Mouse (Mus musculus): ENCODE measurements around the gene Rapgef6. TPM values are rescaled to one million over a fixed set of nuclear protein-coding genes. Genes with fewer than 3 reads are reported as not detected.

Rapgef6 gene
- polyA plus RNA-seq, 1 experiment from 2014 or later: 33.2 TPM

DNA sequence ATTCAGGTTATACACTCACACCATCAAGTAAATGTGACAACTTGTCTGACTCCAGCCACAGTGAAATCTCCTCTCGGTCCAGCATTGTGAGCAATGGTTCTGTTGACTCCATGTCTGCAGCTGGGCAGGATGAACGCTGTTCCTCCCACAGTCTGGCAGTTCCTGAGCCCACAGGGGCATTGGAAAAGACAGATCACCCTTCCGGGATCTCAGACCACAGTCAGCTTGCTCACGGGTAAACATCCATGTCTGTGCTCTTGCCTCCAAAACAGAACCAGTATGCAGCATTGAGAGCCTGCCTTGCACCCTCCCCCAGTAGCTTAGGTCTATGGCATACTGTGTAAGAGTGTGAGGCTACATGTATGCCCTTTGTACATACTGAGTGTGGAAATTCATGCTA is 167.5 kb downstream of the Rapgef6 start:
- H3K36me3 ChIP-seq (ENCODE audit: insufficient read depth): peaks cover 48% of the 10 kb centered on the region
- DNase-seq: no peak
- H3K9ac ChIP-seq: no peak overlapping the region
- 83% methylated on average over 4 of the region's 4 CpGs for WGBS
- H3K4me1 ChIP-seq (ENCODE audit: insufficient read depth): no peaks in the 10 kb centered on the region
- H3K4me2 ChIP-seq: no peak overlapping the region
- H3K27ac ChIP-seq (ENCODE audit: low read depth): no peak overlapping the region
- H3K27me3 ChIP-seq (ENCODE audit: insufficient read depth, low read length): no peaks in the 10 kb centered on the region
- no peak overlapping the region for H3K4me3 ChIP-seq (ENCODE audit: low read depth, low read length)
- TF ChIP-seq CTCF (IDR thresholded peaks at IDR 0.05; ENCODE audit: low read depth): no peak
- no peak for ATAC-seq (ENCODE audit: insufficient read depth)
- no peaks in the 10 kb centered on the region for H3K9me3 ChIP-seq (ENCODE audit: low read depth, low read length)

DNA sequence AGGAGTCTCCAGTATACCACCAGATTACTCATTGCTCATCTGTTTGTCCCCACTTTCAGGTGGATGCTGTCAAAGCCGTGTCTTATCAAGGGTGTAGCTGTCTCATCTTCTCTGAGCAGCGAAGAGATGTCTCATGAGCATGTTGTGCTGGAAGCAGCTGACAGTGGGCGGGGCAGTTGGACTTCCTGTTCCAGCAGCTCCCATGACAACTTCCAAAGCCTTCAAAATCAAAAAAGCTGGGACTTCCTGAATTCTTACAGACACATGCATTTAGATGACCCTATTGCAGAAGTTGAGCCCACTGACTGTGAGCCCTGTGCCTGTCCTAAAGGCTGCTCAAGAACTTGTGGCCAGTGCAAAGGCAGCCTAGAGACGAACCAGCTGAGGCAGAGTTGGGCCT is 168.5 kb downstream of the Rapgef6 start:
- Histone ChIP-seq H3K27me3 (ENCODE audit: insufficient read depth, low read length) (no peaks in the 10 kb centered on the region), H3K27ac (ENCODE audit: low read depth) (no peak overlapping the region), H3K9ac (no peak overlapping the region), H3K36me3 (ENCODE audit: insufficient read depth) (peaks cover 53% of the 10 kb centered on the region), H3K4me3 (ENCODE audit: low read depth, low read length) (no peak overlapping the region), H3K9me3 (ENCODE audit: low read depth, low read length) (no peaks in the 10 kb centered on the region), H3K4me2 (no peak overlapping the region), H3K4me1 (ENCODE audit: insufficient read depth) (no peaks in the 10 kb centered on the region)
- WGBS: 68% methylated on average over 4 of the region's 4 CpGs
- TF ChIP-seq CTCF (IDR thresholded peaks at IDR 0.05; ENCODE audit: low read depth): no peak
- ATAC-seq (ENCODE audit: insufficient read depth): no peak
- DNase-seq: peak; percentile 30

DNA sequence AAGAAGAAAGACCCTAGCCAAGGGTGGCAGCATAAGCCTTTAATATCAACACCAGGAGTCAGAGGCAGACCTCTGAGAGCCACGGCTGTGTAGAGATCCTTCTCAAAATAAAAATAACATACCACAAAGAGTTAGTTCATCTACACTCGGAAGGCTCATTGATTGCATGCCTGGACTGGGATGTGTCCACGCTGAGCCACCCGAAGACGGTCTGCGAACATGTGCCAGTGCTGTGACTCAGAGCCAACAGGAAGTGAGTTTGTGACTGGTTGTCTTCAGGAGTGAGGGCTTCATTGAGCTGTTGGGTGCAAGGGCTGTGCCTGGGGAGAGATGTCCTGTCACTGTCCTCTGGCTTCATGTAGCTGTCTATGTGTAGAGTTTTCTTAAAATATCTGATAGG is 171.0 kb downstream of the Rapgef6 start:
- H3K9me3 ChIP-seq (ENCODE audit: low read depth, low read length): no peaks in the 10 kb centered on the region
- ATAC-seq (ENCODE audit: insufficient read depth) (no peak), DNase-seq (no peak)
- no peak overlapping the region for H3K9ac ChIP-seq
- H3K36me3 ChIP-seq (ENCODE audit: insufficient read depth): peaks cover 64% of the 10 kb centered on the region
- H3K27ac ChIP-seq (ENCODE audit: low read depth): no peak overlapping the region
- WGBS: 89% methylated on average over 6 of the region's 6 CpGs
- H3K4me1 ChIP-seq (ENCODE audit: insufficient read depth): no peaks in the 10 kb centered on the region
- TF ChIP-seq CTCF (IDR thresholded peaks at IDR 0.05; ENCODE audit: low read depth): no peak
- H3K27me3 ChIP-seq (ENCODE audit: insufficient read depth, low read length): no peaks in the 10 kb centered on the region
- no peak overlapping the region for H3K4me2 ChIP-seq
- H3K4me3 ChIP-seq (ENCODE audit: low read depth, low read length): no peak overlapping the region

DNA sequence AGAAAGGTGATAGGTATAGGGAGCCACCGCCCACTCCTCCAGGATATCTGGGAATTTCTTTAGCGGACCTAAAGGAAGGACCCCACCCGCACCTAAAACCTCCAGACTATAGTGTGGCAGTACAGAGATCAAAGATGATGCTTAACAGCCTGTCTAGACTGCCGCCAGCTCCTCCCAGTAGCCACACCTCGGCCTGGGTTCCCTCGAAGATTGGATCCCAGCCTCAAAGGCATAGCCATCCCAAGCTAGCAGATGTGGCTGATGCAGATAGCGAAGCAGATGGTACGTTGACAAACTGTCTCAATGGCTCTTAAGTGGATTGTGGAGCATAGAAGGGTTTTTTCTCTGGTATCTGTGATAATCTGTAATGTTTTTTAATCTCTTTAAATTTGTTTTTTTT is 171.6 kb downstream of the Rapgef6 start:
- no peaks in the 10 kb centered on the region for H3K9me3 ChIP-seq (ENCODE audit: low read depth, low read length)
- no peak overlapping the region for H3K4me3 ChIP-seq (ENCODE audit: low read depth, low read length)
- peaks cover 62% of the 10 kb centered on the region for H3K36me3 ChIP-seq (ENCODE audit: insufficient read depth)
- H3K27ac ChIP-seq (ENCODE audit: low read depth): no peak overlapping the region
- TF ChIP-seq CTCF (IDR thresholded peaks at IDR 0.05; ENCODE audit: low read depth): no peak
- WGBS: 69% methylated on average over 8 of the region's 8 CpGs
- no peak overlapping the region for H3K9ac ChIP-seq
- no peaks in the 10 kb centered on the region for H3K4me1 ChIP-seq (ENCODE audit: insufficient read depth)
- no peaks in the 10 kb centered on the region for H3K27me3 ChIP-seq (ENCODE audit: insufficient read depth, low read length)
- DNase-seq (no peak), ATAC-seq (ENCODE audit: insufficient read depth) (no peak)
- H3K4me2 ChIP-seq: no peak overlapping the region

DNA sequence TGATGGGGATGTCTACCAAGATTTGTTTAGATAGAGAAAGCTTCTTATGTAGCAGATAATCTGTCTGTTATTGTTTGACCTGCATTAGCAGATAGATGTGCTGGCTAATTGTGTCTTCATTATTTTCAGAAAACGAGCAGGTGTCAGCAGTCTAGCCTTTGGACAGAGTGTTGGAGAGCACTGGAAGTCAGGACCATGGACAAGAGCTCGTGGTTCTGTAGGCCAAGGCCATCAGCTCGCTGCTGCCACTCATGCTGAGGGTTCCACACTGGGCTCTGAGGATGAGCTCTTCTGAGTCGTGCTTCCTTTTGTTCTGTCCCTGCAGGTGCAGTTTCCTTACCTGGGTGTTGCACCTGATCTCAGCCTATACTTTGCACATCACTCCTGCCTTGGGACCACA is 173.3 kb downstream of the Rapgef6 start:
- H3K27me3 ChIP-seq (ENCODE audit: insufficient read depth, low read length): no peaks in the 10 kb centered on the region
- peaks cover 50% of the 10 kb centered on the region for H3K36me3 ChIP-seq (ENCODE audit: insufficient read depth)
- ATAC-seq (ENCODE audit: insufficient read depth): no peak
- peak; percentile 63 for DNase-seq
- H3K9ac ChIP-seq: no peak overlapping the region
- H3K27ac ChIP-seq (ENCODE audit: low read depth): no peak overlapping the region
- no peak overlapping the region for H3K4me2 ChIP-seq
- H3K4me1 ChIP-seq (ENCODE audit: insufficient read depth): no peaks in the 10 kb centered on the region
- no peaks in the 10 kb centered on the region for H3K9me3 ChIP-seq (ENCODE audit: low read depth, low read length)
- no peak for TF ChIP-seq CTCF (IDR thresholded peaks at IDR 0.05; ENCODE audit: low read depth)
- 54% methylated on average over 4 of the region's 4 CpGs for WGBS
- H3K4me3 ChIP-seq (ENCODE audit: low read depth, low read length): no peak overlapping the region

DNA sequence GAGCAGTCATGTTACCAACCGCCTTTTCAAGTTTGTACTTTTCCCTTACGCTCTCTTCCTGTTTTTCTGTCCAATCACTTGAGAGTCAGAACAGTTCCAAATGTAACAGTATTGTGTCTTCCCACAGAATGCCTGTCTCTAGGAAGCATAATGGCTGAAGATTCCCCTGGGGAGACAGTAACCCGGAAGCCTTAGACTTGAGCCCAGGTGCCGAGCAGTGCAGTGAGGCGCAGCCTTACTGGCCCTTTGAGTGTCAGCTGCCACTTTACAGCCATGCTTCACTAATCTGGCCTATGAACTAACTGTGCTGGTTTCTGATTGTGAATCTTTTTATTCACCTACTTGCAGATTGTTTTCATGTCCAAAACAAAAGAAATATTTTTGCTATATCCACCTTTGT is 175.0 kb downstream of the Rapgef6 start:
- no peak for TF ChIP-seq CTCF (IDR thresholded peaks at IDR 0.05; ENCODE audit: low read depth)
- DNase-seq (no peak), ATAC-seq (ENCODE audit: insufficient read depth) (no peak)
- Histone ChIP-seq H3K36me3 (ENCODE audit: insufficient read depth) (peaks cover 36% of the 10 kb centered on the region), H3K27me3 (ENCODE audit: insufficient read depth, low read length) (no peaks in the 10 kb centered on the region), H3K27ac (ENCODE audit: low read depth) (no peak overlapping the region), H3K4me2 (no peak overlapping the region), H3K9me3 (ENCODE audit: low read depth, low read length) (no peaks in the 10 kb centered on the region), H3K4me1 (ENCODE audit: insufficient read depth) (no peaks in the 10 kb centered on the region), H3K4me3 (ENCODE audit: low read depth, low read length) (no peak overlapping the region), H3K9ac (no peak overlapping the region)
- 89% methylated on average over 5 of the region's 5 CpGs for WGBS

DNA sequence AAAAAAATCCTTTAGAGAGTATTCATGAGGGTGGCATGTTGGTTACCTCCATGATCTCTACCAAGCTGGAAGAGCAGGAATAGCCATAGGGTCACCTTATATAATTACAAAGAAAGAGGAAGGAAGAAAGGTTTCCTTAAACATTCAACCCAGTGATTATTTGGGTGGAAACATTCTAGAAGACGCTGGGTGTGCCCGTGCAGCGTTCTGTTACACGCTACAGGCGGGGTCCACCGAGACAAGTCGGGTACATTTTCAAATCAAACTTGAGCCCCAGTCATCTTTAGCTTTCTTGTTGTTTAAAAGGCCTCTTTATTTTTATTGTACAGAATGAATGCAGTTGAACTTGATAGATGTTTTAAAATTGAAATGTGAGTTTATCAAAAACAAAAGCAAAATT is 176.0 kb downstream of the Rapgef6 start:
- DNase-seq: no peak
- no peak for ATAC-seq (ENCODE audit: insufficient read depth)
- Histone ChIP-seq H3K4me2 (no peak overlapping the region), H3K9ac (no peak overlapping the region), H3K4me3 (ENCODE audit: low read depth, low read length) (no peak overlapping the region), H3K4me1 (ENCODE audit: insufficient read depth) (no peaks in the 10 kb centered on the region), H3K9me3 (ENCODE audit: low read depth, low read length) (no peaks in the 10 kb centered on the region), H3K27me3 (ENCODE audit: insufficient read depth, low read length) (no peaks in the 10 kb centered on the region), H3K27ac (ENCODE audit: low read depth) (no peak overlapping the region), H3K36me3 (ENCODE audit: insufficient read depth) (peaks cover 36% of the 10 kb centered on the region)
- no peak for TF ChIP-seq CTCF (IDR thresholded peaks at IDR 0.05; ENCODE audit: low read depth)
- 93% methylated on average over 7 of the region's 7 CpGs for WGBS

DNA sequence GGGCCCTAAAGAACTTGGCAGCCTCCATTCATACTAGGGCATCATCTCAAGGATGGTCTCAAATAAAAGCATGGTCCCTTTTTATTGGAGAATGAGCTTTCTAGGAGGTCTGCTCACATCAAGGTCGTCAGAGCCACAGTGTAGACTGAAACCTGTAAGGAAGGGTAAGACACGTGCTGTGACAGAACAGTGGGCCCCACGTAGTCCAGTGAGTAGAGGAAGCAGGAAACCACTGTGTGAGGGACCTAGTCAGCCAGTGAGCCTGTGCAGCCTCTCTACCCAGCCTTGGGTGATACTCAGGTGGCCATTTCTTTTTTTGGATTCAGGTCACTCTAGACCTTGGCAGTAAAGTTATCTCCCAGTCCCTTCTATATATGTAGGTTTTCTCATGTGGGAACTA is 177.3 kb downstream of the Rapgef6 start:
- no peaks in the 10 kb centered on the region for H3K27me3 ChIP-seq (ENCODE audit: insufficient read depth, low read length)
- no peak overlapping the region for H3K9ac ChIP-seq
- 75% methylated on average over 3 of the region's 3 CpGs for WGBS
- H3K9me3 ChIP-seq (ENCODE audit: low read depth, low read length): no peaks in the 10 kb centered on the region
- peaks cover 27% of the 10 kb centered on the region; the same call in 1 of the 2 replicates for H3K36me3 ChIP-seq (ENCODE audit: insufficient read depth)
- no peak overlapping the region for H3K4me2 ChIP-seq
- H3K4me1 ChIP-seq (ENCODE audit: insufficient read depth): no peaks in the 10 kb centered on the region
- no peak for TF ChIP-seq CTCF (IDR thresholded peaks at IDR 0.05; ENCODE audit: low read depth)
- DNase-seq (no peak), ATAC-seq (ENCODE audit: insufficient read depth) (no peak)
- H3K27ac ChIP-seq (ENCODE audit: low read depth): no peak overlapping the region
- H3K4me3 ChIP-seq (ENCODE audit: low read depth, low read length): no peak overlapping the region

Data from lung, embryonic 14.5 days (tissue).